Mouse (Mus musculus) CD4-positive, CD25-positive, alpha-beta regulatory T cell, adult 9 weeks (primary cell): ENCODE data around the gene Plscr5. TPM values are rescaled to one million over a fixed set of nuclear protein-coding genes. Genes with fewer than 3 reads are reported as not detected.

Source experiments
- polyA plus RNA-seq: library from polyadenylated mRNA; unstranded; fragments of 100-300 nt; shearing (Covaris generic); gene quantifications from one replicate; pipeline ENCODE4 v1.2.1, GENCODE M21; 2017

The Plscr5 gene
- not detected for polyA plus RNA-seq

DNA sequence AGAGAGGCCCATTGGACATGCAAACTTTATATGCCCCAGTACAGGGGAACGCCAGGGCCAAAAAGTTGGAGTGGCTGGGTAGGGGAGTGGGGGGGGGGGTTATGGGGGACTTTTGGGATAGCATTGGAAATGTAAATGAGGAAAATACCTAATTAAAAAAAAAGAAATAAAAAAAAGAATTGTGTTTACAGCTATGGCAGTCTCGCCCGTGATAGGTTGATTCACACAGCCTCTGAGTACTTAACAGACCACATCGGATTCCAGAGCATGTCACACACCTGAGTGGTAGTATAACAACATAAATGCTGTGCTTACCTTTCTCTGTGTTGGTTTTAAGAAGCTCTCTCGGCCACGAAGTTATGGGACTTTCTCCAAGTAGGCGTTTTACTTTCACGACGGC lies at the start of gene Plscr5:
Gene Plscr5 (plus strand): TSS at position 301 of the 400 bp plus-strand sequence.

DNA sequence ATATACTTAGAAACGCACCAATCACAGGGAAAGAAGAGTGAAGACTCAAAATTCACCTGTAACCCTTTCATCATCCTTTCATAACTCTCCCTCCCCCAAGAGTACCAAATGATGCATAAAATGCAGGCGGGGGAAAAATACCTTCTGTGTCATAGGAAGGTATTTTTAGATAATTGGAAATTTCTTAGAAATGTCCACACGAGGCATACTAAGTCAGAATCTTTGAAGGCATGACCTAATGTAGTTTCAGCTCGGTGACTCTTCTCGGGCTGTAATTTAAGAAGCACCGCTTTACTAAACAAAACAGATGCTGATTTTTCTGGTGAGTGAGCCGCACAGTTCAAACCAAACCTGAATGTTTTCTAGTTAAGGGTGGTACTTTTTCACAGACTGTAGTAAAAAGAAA lies 56.7 kb downstream of the Plscr5 start, which contains the start of gene Plscr1:
Gene Plscr1 (plus strand): TSS at position 304 of the 406 bp plus-strand sequence.

Other genes with a start within 250 kb of the Plscr5 start
- 41.0 TPM for gene Plscr1, start 56.8 kb downstream of the Plscr5 start, polyA plus RNA-seq
- not detected for gene Plscr2, start 82.7 kb downstream of the Plscr5 start, polyA plus RNA-seq
- not detected for gene 1700057G04Rik, start 116.4 kb downstream of the Plscr5 start, polyA plus RNA-seq